Mouse (Mus musculus): ENCODE data around the gene Nfix.

DNA sequence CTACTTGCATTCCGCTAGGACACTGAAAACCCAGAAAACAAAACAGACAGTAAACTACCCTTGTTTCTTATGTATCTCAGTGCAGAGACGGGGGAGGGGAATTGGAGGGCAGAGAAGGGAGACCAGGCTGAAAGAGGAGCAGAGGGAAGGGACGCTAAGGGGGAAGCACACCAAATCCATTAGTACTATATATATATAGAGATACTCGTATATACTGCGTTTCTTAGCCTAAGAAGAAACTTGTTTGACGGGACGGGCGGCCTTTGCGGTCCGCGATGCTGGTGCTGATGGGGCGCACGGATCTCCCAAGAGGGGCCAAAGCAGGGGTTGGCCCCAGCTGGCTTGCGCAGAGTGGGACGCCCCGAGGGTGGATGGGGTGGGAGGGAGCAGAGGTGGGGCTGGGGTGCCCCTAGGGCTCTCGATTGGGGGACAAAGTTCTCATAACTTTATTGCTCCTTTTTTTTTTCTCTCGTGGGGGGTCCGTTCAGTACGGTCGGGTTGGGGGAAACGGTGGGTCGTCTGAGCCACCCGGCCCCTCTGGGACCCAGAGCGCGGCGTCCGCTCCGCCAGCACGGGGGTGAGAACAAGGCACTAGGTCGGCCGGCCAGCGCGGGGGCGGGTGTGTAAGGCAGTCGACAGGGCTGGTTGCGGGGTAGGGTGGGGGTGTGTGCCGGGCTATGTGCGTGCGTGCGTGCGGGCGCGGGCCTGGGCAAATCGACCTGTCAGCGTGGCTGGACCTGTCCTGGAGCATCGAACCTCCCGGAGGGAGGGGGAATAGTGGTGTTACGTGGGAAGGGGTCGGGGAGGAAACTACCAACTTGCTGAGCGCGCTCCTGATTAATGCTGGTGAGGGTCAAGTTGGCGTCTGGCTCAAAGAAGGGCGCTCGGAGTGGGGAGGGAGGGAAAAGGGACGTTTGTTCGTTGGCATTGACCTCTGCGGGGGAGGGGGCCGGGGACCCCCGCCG is 95.0 kb downstream of the Nfix start:
- no peak for TF ChIP-seq CTCF (IDR thresholded peaks at IDR 0.05)
- TF ChIP-seq POLR2A (IDR thresholded peaks at IDR 0.05; ENCODE audit: insufficient read depth, low read depth, low read length) = no peak; the same call in 1 of the 2 replicates

Data from heart, adult 2 months (tissue).